Mouse (Mus musculus) kidney, postnatal 4 days (tissue): ENCODE results near the gene Slc37a3.
"Not testable (repeated sequence)": the region's sequence is repeated elsewhere in the genome, so short reads cannot be mapped to it uniquely, and the experiment has no call there.

ENCODE experiments used
- DNase-seq, 2 experiments: peaks; one replicate each; pipeline ENCODE4 v3.0.0; 2021; ENCODE audit warnings: mixed read lengths in 2 of 2

The Slc37a3 gene

GRCm38 (mm10) chr6:39377311-39377827 is at the start of gene Slc37a3:
Slc37a3 (minus strand) TSS chr6:39377675.
- DNase-seq = peak; percentile 91 to 95

- no peak for DNase-seq
These were observed 49.2 kb upstream of the Slc37a3 start for GRCm38 (mm10) chr6:39426725-39427124.

- no peak for DNase-seq
These were observed 47.7 kb upstream of the Slc37a3 start for GRCm38 (mm10) chr6:39425181-39425580.

GRCm38 (mm10) chr6:39423686-39424085 is 46.2 kb upstream of the Slc37a3 start:
- no peak for DNase-seq

- no peak for DNase-seq
These were observed 45.7 kb upstream of the Slc37a3 start for GRCm38 (mm10) chr6:39423130-39423551.

- no peak for DNase-seq
These were observed 43.4 kb upstream of the Slc37a3 start for GRCm38 (mm10) chr6:39420867-39421266.

- DNase-seq = peak; percentile 78 to 88
These were observed 42.6 kb upstream of the Slc37a3 start, which contains the start of gene Mkrn1 for GRCm38 (mm10) chr6:39419851-39420721. Mkrn1 (minus strand) TSS chr6:39420462.

GRCm38 (mm10) chr6:39419386-39419850 is 41.9 kb upstream of the Slc37a3 start:
- peak in 1 of 2 experiments; percentile 56 for DNase-seq

GRCm38 (mm10) chr6:39416654-39417053 is 39.2 kb upstream of the Slc37a3 start:
- not testable (repeated sequence) for DNase-seq

GRCm38 (mm10) chr6:39415762-39416161 is 38.3 kb upstream of the Slc37a3 start:
- peak; percentile 82 to 85 for DNase-seq

GRCm38 (mm10) chr6:39414106-39414505 is 36.6 kb upstream of the Slc37a3 start:
- DNase-seq = no peak

- DNase-seq = no peak
These were observed 29.0 kb upstream of the Slc37a3 start for GRCm38 (mm10) chr6:39406480-39406879.

- no peak for DNase-seq
These were observed 25.7 kb upstream of the Slc37a3 start for GRCm38 (mm10) chr6:39403136-39403535.

GRCm38 (mm10) chr6:39400343-39400742 is 22.9 kb upstream of the Slc37a3 start:
- peak; percentile 71 to 79 for DNase-seq

- no peak for DNase-seq
These were observed 20.9 kb upstream of the Slc37a3 start for GRCm38 (mm10) chr6:39398342-39398741.

GRCm38 (mm10) chr6:39397046-39397445 is 19.6 kb upstream of the Slc37a3 start:
- no peak for DNase-seq

GRCm38 (mm10) chr6:39395916-39396315 is 18.4 kb upstream of the Slc37a3 start:
- no peak for DNase-seq

GRCm38 (mm10) chr6:39395471-39395870 is 18.0 kb upstream of the Slc37a3 start:
- peak in 1 of 2 experiments; percentile 39 for DNase-seq

- DNase-seq = no peak
These were observed 12.5 kb upstream of the Slc37a3 start for GRCm38 (mm10) chr6:39389988-39390387.

- DNase-seq = peak; percentile 48 to 65
These were observed 3.8 kb upstream of the Slc37a3 start, which contains the start of gene Rab19 for GRCm38 (mm10) chr6:39381125-39381880. Rab19 (plus strand) TSS chr6:39381175.

GRCm38 (mm10) chr6:39380276-39380675 is 2.8 kb upstream of the Slc37a3 start:
- no peak for DNase-seq

GRCm38 (mm10) chr6:39379749-39380148 is 2.3 kb upstream of the Slc37a3 start:
- DNase-seq = no peak

GRCm38 (mm10) chr6:39379224-39379623 is 1.7 kb upstream of the Slc37a3 start:
- DNase-seq = no peak
